Mouse (Mus musculus): ENCODE data around the gene Sh3gl3.

Sh3gl3 gene

GRCm38 (mm10) chr7:82173540-82173939 is at the start of gene Sh3gl3:
TSS of gene Sh3gl3 (plus strand) at chr7:82173840.
- no peak for DNase-seq (ENCODE audit: low spot score in 2 of 2)

- no peak for DNase-seq (ENCODE audit: low spot score in 2 of 2)
Observed at GRCm38 (mm10) chr7:82138196-82138595, 35.4 kb upstream of the Sh3gl3 start.

GRCm38 (mm10) chr7:82147151-82147550 is 26.5 kb upstream of the Sh3gl3 start:
- no peak for DNase-seq (ENCODE audit: low spot score in 2 of 2)

GRCm38 (mm10) chr7:82164681-82165080 is 9.0 kb upstream of the Sh3gl3 start:
- DNase-seq (ENCODE audit: low spot score in 2 of 2): no peak

GRCm38 (mm10) chr7:82174571-82175326 is 1.1 kb downstream of the Sh3gl3 start:
- peak; percentile 56 to 73 for DNase-seq (ENCODE audit: low spot score in 2 of 2)

GRCm38 (mm10) chr7:82175327-82175721 is 1.7 kb downstream of the Sh3gl3 start:
- DNase-seq (ENCODE audit: low spot score in 2 of 2): peak in 1 of 2 experiments; percentile 5

GRCm38 (mm10) chr7:82176192-82176591 is 2.6 kb downstream of the Sh3gl3 start:
- peak in 1 of 2 experiments; percentile 4 for DNase-seq (ENCODE audit: low spot score in 2 of 2)

- DNase-seq (ENCODE audit: low spot score in 2 of 2): no peak
Observed at GRCm38 (mm10) chr7:82177336-82177735, 3.7 kb downstream of the Sh3gl3 start.

- no peak for DNase-seq (ENCODE audit: low spot score in 2 of 2)
Observed at GRCm38 (mm10) chr7:82180919-82181318, 7.3 kb downstream of the Sh3gl3 start.

GRCm38 (mm10) chr7:82182781-82183180 is 9.1 kb downstream of the Sh3gl3 start:
- no peak for DNase-seq (ENCODE audit: low spot score in 2 of 2)

- peak in 1 of 2 experiments; percentile 29 for DNase-seq (ENCODE audit: low spot score in 2 of 2)
Observed at GRCm38 (mm10) chr7:82191604-82192003, 18.0 kb downstream of the Sh3gl3 start.

GRCm38 (mm10) chr7:82192512-82192911 is 18.9 kb downstream of the Sh3gl3 start:
- no peak for DNase-seq (ENCODE audit: low spot score in 2 of 2)

- DNase-seq (ENCODE audit: low spot score in 2 of 2): no peak
Observed at GRCm38 (mm10) chr7:82203111-82203510, 29.5 kb downstream of the Sh3gl3 start.

- peak; percentile 71 to 78 for DNase-seq (ENCODE audit: low spot score in 2 of 2)
Observed at GRCm38 (mm10) chr7:82204014-82204784, 30.6 kb downstream of the Sh3gl3 start.

GRCm38 (mm10) chr7:82204975-82205374 is 31.3 kb downstream of the Sh3gl3 start:
- no peak for DNase-seq (ENCODE audit: low spot score in 2 of 2)

GRCm38 (mm10) chr7:82206787-82207186 is 33.1 kb downstream of the Sh3gl3 start:
- DNase-seq (ENCODE audit: low spot score in 2 of 2): no peak

- no peak for DNase-seq (ENCODE audit: low spot score in 2 of 2)
Observed at GRCm38 (mm10) chr7:82221380-82221933, 47.8 kb downstream of the Sh3gl3 start.

- no peak for DNase-seq (ENCODE audit: low spot score in 2 of 2)
Observed at GRCm38 (mm10) chr7:82223906-82224846, 50.5 kb downstream of the Sh3gl3 start.

GRCm38 (mm10) chr7:82233201-82233600 is 59.6 kb downstream of the Sh3gl3 start:
- DNase-seq (ENCODE audit: low spot score in 2 of 2): no peak

- peak; percentile 39 to 56 for DNase-seq (ENCODE audit: low spot score in 2 of 2)
Observed at GRCm38 (mm10) chr7:82234010-82234897, 60.6 kb downstream of the Sh3gl3 start.
